ENCODE assay signal across 23 mouse cellular contexts in genomic region chr6:125279729-125280128, GRCm38 (mm10). TPM values are rescaled to one million over a fixed set of nuclear protein-coding genes. Genes with fewer than 3 reads are reported as not detected.
DNase-seq lines count a peak whose midpoint lies in the region; ATAC-seq and TF ChIP-seq lines count a peak whose summit lies in the region.
"Had no signal": no experiment of that assay in that cellular context is flagged by ENCODE, and none has a peak within 500 bp of the region (broad histone marks: within the 10 kb centered on the region; RNA-seq: fewer than 3 reads in every experiment).

No protein-coding gene starts in this region.

- WGBS in hindbrain, embryonic 10.5 days = 65% methylated on average over 8 of the region's 8 CpGs

- no peaks in the 10 kb centered on the region for H3K36me3 ChIP-seq in hindbrain, embryonic 10.5 days
- H3K36me3 ChIP-seq: embryonic facial prominence, embryonic 10.5 days; heart, embryonic 13.5 days; hindbrain, embryonic 13.5 days had no signal

- peak; percentile 19 to 41 for DNase-seq in spleen, postnatal 36 days (ENCODE audit: low spot score in 2 of 2)
- DNase-seq in spleen, postnatal 10 days (ENCODE audit: low spot score in 2 of 2) = no peak
- DNase-seq in layer of hippocampus, adult 2 months (ENCODE audit: low spot score in 2 of 2) = no peak
- no peak for DNase-seq in hindbrain, embryonic 10.5 days (ENCODE audit: low spot score)
- DNase-seq: adrenal gland, postnatal 10 days; cerebellum, adult 11-12 months; cerebellum, adult 9-10 months; cerebellum, postnatal 25 days; forebrain, postnatal 0 days; gastrocnemius, adult 2 months; gastrocnemius, postnatal 25 days; heart, adult 11 months; heart, postnatal 36 days had no signal

- no peaks in the 10 kb centered on the region for H3K4me1 ChIP-seq in hindbrain, embryonic 10.5 days (replicated peaks)
- H3K4me1 ChIP-seq: embryonic facial prominence, embryonic 10.5 days; forebrain, embryonic 13.5 days; heart, embryonic 13.5 days; hindbrain, embryonic 13.5 days had no signal

- no peak overlapping the region for H3K27ac ChIP-seq in layer of hippocampus, adult 2 months
- no peak overlapping the region for H3K27ac ChIP-seq in hindbrain, embryonic 10.5 days
- H3K27ac ChIP-seq: embryonic facial prominence, embryonic 10.5 days; forebrain, embryonic 13.5 days; gastrocnemius, adult 2 months; heart, embryonic 13.5 days; hindbrain, embryonic 13.5 days had no signal

- no peak overlapping the region for H3K4me3 ChIP-seq in layer of hippocampus, adult 2 months
- no peak overlapping the region for H3K4me3 ChIP-seq in hindbrain, embryonic 10.5 days
- H3K4me3 ChIP-seq: embryonic facial prominence, embryonic 10.5 days; forebrain, embryonic 13.5 days; gastrocnemius, adult 2 months; heart, embryonic 13.5 days; hindbrain, embryonic 13.5 days had no signal

- TF ChIP-seq CTCF in layer of hippocampus, adult 2 months (conservative IDR thresholded peaks at IDR 0.05) = no peak

- H3K9me3 ChIP-seq in hindbrain, embryonic 10.5 days = no peaks in the 10 kb centered on the region
- H3K9me3 ChIP-seq: embryonic facial prominence, embryonic 10.5 days; forebrain, embryonic 13.5 days; heart, embryonic 13.5 days; hindbrain, embryonic 13.5 days had no signal

- 0 out of 2 replicates have a peak, but pooled peaks cover 3% of the 10 kb centered on the region for H3K27me3 ChIP-seq in hindbrain, embryonic 10.5 days (ENCODE audit: insufficient read depth, poor library complexity, severe bottlenecking)
- H3K27me3 ChIP-seq: forebrain, embryonic 13.5 days; hindbrain, embryonic 13.5 days had no signal

- ATAC-seq in granulocyte monocyte progenitor cell, adult 5-6 weeks (replicated peaks; ENCODE audit: poor library complexity, severe bottlenecking) = peak; percentile 73
- peak; percentile 70 for ATAC-seq in monocyte, adult 5-6 weeks (replicated peaks; ENCODE audit: insufficient number of reproducible peaks, low FRiP score, low TSS enrichment, poor library complexity, severe bottlenecking)
- no peak for ATAC-seq in frontal cortex, adult (ENCODE audit: low TSS enrichment)
- ATAC-seq: forebrain, embryonic 13.5 days; forebrain, postnatal 0 days had no signal

RNA-seq across cellular contexts. Expression of gene Tuba3a, which starts 6.1 kb away (rescaled TPM):
- not detected in 2 replicates for total RNA-seq in granulocyte monocyte progenitor cell, adult 5-6 weeks (2014; fragmentation: Nextera tagmentation)
- total RNA-seq in granulocyte monocyte progenitor cell, adult 5-6 weeks (2017) = not detected in 2 replicates
- total RNA-seq in monocyte, adult 5-6 weeks (2017) = 0.78 TPM in 1 of 3 replicates, not detected in the others
- not detected for total RNA-seq in layer of hippocampus, adult 2 months (2021)
- polyA plus RNA-seq in hindbrain, embryonic 10.5 days (2016; fragmentation: Nextera tagmentation; extraction: Ambion mirVana) = 0.17 TPM in 1 of 2 replicates, not detected in the other
- total RNA-seq: adrenal gland, postnatal 10 days; adrenal gland, postnatal 4 days; forebrain, postnatal 0 days; gastrocnemius, adult 2 months; gastrocnemius, postnatal 25 days; heart, postnatal 36 days; MEL had no signal
- polyA plus RNA-seq: forebrain, embryonic 13.5 days; forebrain, postnatal 0 days; heart, postnatal 0 days; hindbrain, embryonic 13.5 days had no signal

RNA-seq across cellular contexts. Expression of gene Ltbr, which starts 34.0 kb away (rescaled TPM):
- total RNA-seq in granulocyte monocyte progenitor cell, adult 5-6 weeks (2014; fragmentation: Nextera tagmentation) = 36.4 and 50.3 TPM in 2 replicates
- 29.9 and 36.3 TPM in 2 replicates for total RNA-seq in granulocyte monocyte progenitor cell, adult 5-6 weeks (2017)
- total RNA-seq in monocyte, adult 5-6 weeks (2017) = 29.5 to 47.9 TPM (median 41.2 TPM) in 3 replicates
- 1 to 10 TPM; 6.6 to 9.8 TPM for total RNA-seq in layer of hippocampus, adult 2 months (2021)
- 21.0 and 22.7 TPM in 2 replicates for polyA plus RNA-seq in hindbrain, embryonic 10.5 days (2016; fragmentation: Nextera tagmentation; extraction: Ambion mirVana)

RNA-seq across cellular contexts. Expression of gene Scnn1a, which starts 40.7 kb away (rescaled TPM):
- total RNA-seq in granulocyte monocyte progenitor cell, adult 5-6 weeks (2014; fragmentation: Nextera tagmentation) = 16.2 and 18.9 TPM in 2 replicates
- total RNA-seq in granulocyte monocyte progenitor cell, adult 5-6 weeks (2017) = 1.4 and 1.8 TPM in 2 replicates
- total RNA-seq in monocyte, adult 5-6 weeks (2017) = 3.1 to 6.4 TPM (median 5.9 TPM) in 3 replicates
- 1 to 10 TPM; 4.3 to 5.2 TPM for total RNA-seq in layer of hippocampus, adult 2 months (2021)
- polyA plus RNA-seq in hindbrain, embryonic 10.5 days (2016; fragmentation: Nextera tagmentation; extraction: Ambion mirVana) = 0.40 and 0.42 TPM in 2 replicates
- total RNA-seq: MEL had no signal

RNA-seq across cellular contexts. Expression of gene Cd27, which starts 42.9 kb away (rescaled TPM):
- total RNA-seq in granulocyte monocyte progenitor cell, adult 5-6 weeks (2014; fragmentation: Nextera tagmentation) = 50.7 and 62.0 TPM in 2 replicates
- 34.7 and 55.2 TPM in 2 replicates for total RNA-seq in granulocyte monocyte progenitor cell, adult 5-6 weeks (2017)
- 9.1 to 38.2 TPM (median 26.6 TPM) in 3 replicates for total RNA-seq in monocyte, adult 5-6 weeks (2017)
- not detected for total RNA-seq in layer of hippocampus, adult 2 months (2021)
- 1.2 TPM in 2 replicates for polyA plus RNA-seq in hindbrain, embryonic 10.5 days (2016; fragmentation: Nextera tagmentation; extraction: Ambion mirVana)
- total RNA-seq: forebrain, postnatal 0 days; MEL had no signal

RNA-seq across cellular contexts. Expression of gene Tapbpl, which starts 48.1 kb away (rescaled TPM):
- total RNA-seq in granulocyte monocyte progenitor cell, adult 5-6 weeks (2014; fragmentation: Nextera tagmentation) = 13.8 TPM in 2 replicates
- 16.5 and 17.7 TPM in 2 replicates for total RNA-seq in granulocyte monocyte progenitor cell, adult 5-6 weeks (2017)
- 32.5 to 50.2 TPM (median 35.0 TPM) in 3 replicates for total RNA-seq in monocyte, adult 5-6 weeks (2017)
- 1 to 10 TPM; 3.2 to 4.2 TPM for total RNA-seq in layer of hippocampus, adult 2 months (2021)
- polyA plus RNA-seq in hindbrain, embryonic 10.5 days (2016; fragmentation: Nextera tagmentation; extraction: Ambion mirVana) = 1.9 TPM in 2 replicates

Comparison
In these comparisons a context has a peak if more than half of its experiments do, and no peak if none do; other contexts are left out.
1. DNase-seq: peak in spleen, postnatal 36 days (2 of 2); none in spleen, postnatal 10 days (0 of 2), layer of hippocampus, adult 2 months (0 of 2) and hindbrain, embryonic 10.5 days (single experiment).